ENCODE assay signal across 11 mouse cellular contexts in the genomic region with DNA sequence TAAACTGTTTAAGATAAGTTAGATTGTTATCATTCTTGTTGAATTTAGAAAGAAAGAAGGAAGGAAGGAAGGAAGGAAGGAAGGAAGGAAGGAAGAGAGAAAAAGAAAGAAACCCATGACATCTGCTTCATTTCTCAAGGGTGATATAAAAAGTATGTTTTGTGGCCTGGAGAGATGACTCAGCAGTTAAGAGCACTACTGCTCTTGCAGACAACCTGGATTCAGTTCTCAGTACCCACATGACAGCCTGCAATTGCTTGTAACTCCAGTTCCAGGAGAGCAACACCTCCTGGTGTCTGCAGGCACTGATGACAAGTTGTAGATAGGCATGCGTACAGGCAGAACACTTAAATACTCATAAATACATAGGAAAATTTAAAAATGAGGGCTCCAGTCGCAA.
"Had no signal": no experiment of that assay in that cellular context is flagged by ENCODE, and none has a peak within 500 bp of the region (broad histone marks: within the 10 kb centered on the region; RNA-seq: fewer than 3 reads in every experiment).

No protein-coding gene starts in this region.

- H3K27ac ChIP-seq: kidney, embryonic 15.5 days; left cerebral cortex, adult 2 months; limb, embryonic 10.5 days; liver, embryonic 12.5 days; lung, embryonic 15.5 days; midbrain, embryonic 10.5 days; midbrain, embryonic 15.5 days; neural tube, embryonic 12.5 days had no signal

- H3K4me1 ChIP-seq: kidney, embryonic 15.5 days; limb, embryonic 10.5 days; liver, embryonic 12.5 days; midbrain, embryonic 10.5 days; midbrain, embryonic 15.5 days; neural tube, embryonic 12.5 days had no signal

- ATAC-seq: liver, embryonic 12.5 days; midbrain, embryonic 15.5 days had no signal

- H3K4me2 ChIP-seq: kidney, embryonic 15.5 days; liver, embryonic 12.5 days; lung, embryonic 15.5 days; midbrain, embryonic 15.5 days; neural tube, embryonic 12.5 days had no signal

- DNase-seq: kidney, adult 2 months; kidney, postnatal 25 days; thymus, postnatal 36 days had no signal

- H3K9ac ChIP-seq: kidney, embryonic 15.5 days; liver, embryonic 12.5 days; lung, embryonic 15.5 days; midbrain, embryonic 15.5 days; neural tube, embryonic 12.5 days had no signal

- H3K4me3 ChIP-seq: kidney, embryonic 15.5 days; left cerebral cortex, adult 2 months; limb, embryonic 10.5 days; liver, embryonic 12.5 days; lung, embryonic 15.5 days; midbrain, embryonic 10.5 days; midbrain, embryonic 15.5 days; neural tube, embryonic 12.5 days had no signal

- H3K9me3 ChIP-seq: kidney, embryonic 15.5 days; limb, embryonic 10.5 days; liver, embryonic 12.5 days; lung, embryonic 15.5 days; midbrain, embryonic 10.5 days; midbrain, embryonic 15.5 days; neural tube, embryonic 12.5 days had no signal

- H3K27me3 ChIP-seq: kidney, embryonic 15.5 days; liver, embryonic 12.5 days; lung, embryonic 15.5 days; midbrain, embryonic 15.5 days; neural tube, embryonic 12.5 days had no signal
